Mouse (Mus musculus): ENCODE data around the gene Arfgap3.

Arfgap3 gene

DNA sequence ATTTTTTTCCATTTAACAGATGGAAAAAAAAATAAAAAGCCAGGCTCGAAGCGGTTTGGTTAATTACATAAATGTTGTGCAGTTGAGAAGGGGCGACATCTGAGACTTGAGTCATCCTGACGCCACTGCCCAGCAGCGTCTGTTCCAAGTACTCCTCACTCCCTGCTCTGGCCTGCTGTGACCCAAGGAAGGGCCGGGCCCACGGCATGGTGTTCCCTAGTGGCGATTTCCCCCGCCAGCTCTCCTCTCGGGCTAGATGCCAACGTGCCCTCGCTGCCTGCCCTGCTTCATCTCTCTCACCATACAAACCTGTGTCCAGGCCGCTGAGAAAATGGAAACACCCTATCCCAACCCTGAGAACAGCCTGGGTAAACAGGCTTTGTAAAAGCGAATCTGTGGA is 98.0 kb downstream of the Arfgap3 start:
- DNase-seq (ENCODE audit: low read depth): no peak

DNA sequence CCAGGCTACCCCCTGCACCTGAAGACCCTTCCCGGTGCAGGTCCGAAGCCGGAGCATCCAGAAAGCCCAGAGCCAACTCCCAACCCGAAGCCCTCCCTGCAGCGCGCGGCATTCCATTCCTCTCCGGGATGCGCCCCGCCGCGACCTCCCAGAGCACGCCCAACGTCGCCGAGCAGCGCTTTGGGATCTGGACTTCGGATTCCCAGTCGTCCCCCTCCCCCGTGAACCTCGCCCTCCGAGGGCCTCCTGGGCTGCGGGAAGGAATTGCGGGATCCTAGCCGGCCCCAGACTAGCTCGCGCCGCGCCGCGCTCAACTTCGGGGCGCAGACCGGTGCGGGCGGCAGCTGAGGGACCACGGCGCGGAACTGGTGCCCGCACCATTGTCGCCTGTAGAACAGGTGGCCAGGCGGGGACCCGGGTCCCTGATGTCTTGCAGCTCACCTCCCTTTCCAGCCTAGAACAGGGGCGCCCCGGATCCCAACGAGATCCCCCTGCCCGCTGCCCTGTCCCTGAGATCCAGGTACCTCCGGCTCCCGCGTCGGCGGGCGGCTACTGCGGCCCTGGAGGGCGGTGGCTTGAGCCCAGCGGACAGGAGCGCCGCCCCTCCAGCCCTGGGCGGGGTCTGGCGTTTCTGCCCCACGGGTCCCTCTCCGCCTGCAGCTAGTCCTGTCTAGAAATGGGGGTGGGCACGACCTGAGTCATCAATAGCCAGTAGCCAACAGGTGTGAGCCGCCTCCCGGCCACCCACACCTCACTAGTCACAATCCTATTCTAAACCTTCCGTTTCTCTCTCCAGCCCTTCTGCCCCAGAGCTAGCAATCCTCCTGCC is 98.7 kb downstream of the Arfgap3 start, which contains the start of gene A4galt:
Gene A4galt, minus strand, starts transcription at position 599 of the 829 bp plus-strand sequence.
- DNase-seq (ENCODE audit: low read depth): no peak

DNA sequence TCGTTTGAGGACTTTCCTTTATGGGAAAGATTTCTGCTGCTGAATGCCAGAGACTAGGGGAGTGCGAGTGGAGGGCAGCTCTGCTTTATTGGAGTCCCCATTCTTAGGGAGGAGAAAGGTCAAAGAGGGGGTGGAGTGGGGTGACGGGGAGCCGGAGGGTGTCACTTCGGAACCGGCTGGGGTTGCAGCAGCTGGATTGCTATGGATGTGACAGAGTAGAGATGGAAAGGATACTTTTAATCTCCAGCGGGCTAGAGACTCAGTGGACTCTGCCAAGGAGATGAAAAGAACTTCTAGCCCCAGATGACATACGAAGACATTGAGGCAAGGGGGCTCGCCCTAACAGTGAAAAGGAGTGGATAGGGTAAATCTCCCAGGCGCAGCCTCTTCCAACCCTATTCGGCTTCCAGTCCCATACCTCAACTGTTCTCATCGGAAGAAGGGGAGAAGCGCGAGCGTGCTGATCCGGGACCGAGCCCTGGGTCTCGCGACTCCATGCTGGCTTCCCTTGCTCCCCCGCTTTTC is 99.3 kb downstream of the Arfgap3 start:
- no peak for DNase-seq (ENCODE audit: low read depth)
